In the genomic region with DNA sequence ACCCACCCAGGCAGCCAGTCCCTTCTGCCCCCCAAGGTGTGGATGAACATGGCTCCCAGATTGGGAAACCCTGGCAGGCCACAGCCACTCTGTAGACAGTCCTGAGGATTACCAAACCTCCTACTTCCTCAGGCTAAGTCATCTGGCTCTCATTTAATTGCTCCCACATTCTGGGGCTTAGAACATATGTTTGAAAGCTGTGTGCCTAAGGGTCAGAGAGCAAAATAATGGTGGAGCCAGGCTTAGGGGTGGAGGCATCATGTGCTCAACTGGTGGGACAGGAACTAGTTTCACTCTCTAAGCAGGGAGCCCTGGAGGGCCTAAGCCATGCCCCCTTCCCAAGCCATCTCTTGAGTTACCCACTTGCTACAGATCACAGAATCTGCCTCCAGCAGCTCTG, we compare ENCODE assay signal across 13 mouse cellular contexts.
"Had no signal": no experiment of that assay in that cellular context is flagged by ENCODE, and none has a peak within 500 bp of the region (broad histone marks: within the 10 kb centered on the region; RNA-seq: fewer than 3 reads in every experiment).

No protein-coding gene starts in this region.

- DNase-seq: kidney, postnatal 14 days; lung, adult 18-20 months; lung, postnatal 36 days; right cerebral cortex, postnatal 25 days; thymus, postnatal 4 days had no signal

- H3K36me3 ChIP-seq: kidney, embryonic 15.5 days; limb, embryonic 13.5 days had no signal

- H3K4me3 ChIP-seq: kidney, embryonic 15.5 days; left cerebral cortex, adult 2 months; limb, embryonic 13.5 days; megakaryocyte, embryonic 14.5 days had no signal

- ATAC-seq: lung, postnatal 0 days; midbrain, embryonic 16.5 days had no signal

- H3K27me3 ChIP-seq: kidney, embryonic 15.5 days; limb, embryonic 13.5 days had no signal

- H3K27ac ChIP-seq: kidney, embryonic 15.5 days; left cerebral cortex, adult 2 months; limb, embryonic 13.5 days; liver, embryonic 14.5 days; stomach, postnatal 0 days had no signal

- H3K9me3 ChIP-seq: limb, embryonic 13.5 days had no signal
